Mouse (Mus musculus) midbrain, postnatal 0 days (tissue): Measurements from ENCODE around the gene Dnaic1. TPM values are rescaled to one million over a fixed set of nuclear protein-coding genes. Genes with fewer than 3 reads are reported as not detected.

Experiments
- ATAC-seq: fragments of 200-750 bp; cut with Nextera tagmentation; 2 replicates; pipeline ENCODE4 v1.8.0; 2017; ENCODE audit warnings: moderate number of reproducible peaks, mild to moderate bottlenecking, moderate TSS enrichment, moderate library complexity; ENCODE audit not compliant: low FRiP score
- DNase-seq: peaks from one replicate; pipeline ENCODE4 v3.0.0-alpha.2; 2015; ENCODE audit warnings: low spot score
- H3K27ac ChIP-seq: fragments of 300-500 bp; sonication (generic); 2 replicates; pipeline ENCODE4 v1.5.1; 2014; ENCODE audit warnings: low read depth, mild to moderate bottlenecking, low read length, mixed read lengths
- H3K27me3 ChIP-seq: fragments of 300-500 bp; sonication (generic); 2 replicates; pipeline ENCODE4 v1.6.1; 2014; ENCODE audit warnings: low read length, control low read depth, mixed read lengths; ENCODE audit not compliant: insufficient read depth
- H3K36me3 ChIP-seq: fragments of 300-500 bp; sonication (generic); 2 replicates; pipeline ENCODE4 v1.6.1; 2014; ENCODE audit warnings: low read length, control low read depth, mixed read lengths; ENCODE audit not compliant: insufficient read depth
- H3K4me1 ChIP-seq: fragments of 300-500 bp; sonication (generic); 2 replicates; pipeline ENCODE4 v1.6.1; 2014; ENCODE audit warnings: mild to moderate bottlenecking, control low read depth, antibody characterized with exemption, low read length, mixed read lengths; ENCODE audit not compliant: insufficient read depth
- H3K4me2 ChIP-seq: fragments of 300-500 bp; sonication (generic); 2 replicates; pipeline ENCODE4 v1.6.1; 2014; ENCODE audit warnings: low read depth, mild to moderate bottlenecking, low read length, mixed read lengths; ENCODE audit not compliant: poor library complexity, severe bottlenecking
- H3K4me3 ChIP-seq: fragments of 300-500 bp; sonication (generic); 2 replicates; pipeline ENCODE4 v1.5.1; 2014; ENCODE audit warnings: low read depth, mild to moderate bottlenecking, low read length, moderate library complexity
- H3K9ac ChIP-seq: fragments of 300-500 bp; sonication (generic); replicated peaks from 2 replicates; pipeline ENCODE4 v1.6.1; 2014; ENCODE audit warnings: mild to moderate bottlenecking, low read length, moderate library complexity, mixed read lengths; ENCODE audit not compliant: poor library complexity, severe bottlenecking
- H3K9me3 ChIP-seq: fragments of 300-500 bp; sonication (generic); 2 replicates; pipeline ENCODE4 v1.6.1; 2016; ENCODE audit warnings: low read length, control low read depth
- CTCF ChIP-seq: IDR thresholded peaks from 2 replicates; pipeline ENCODE4 v1.5.1; 2016; ENCODE audit warnings: antibody characterized with exemption, mild to moderate bottlenecking
- WGBS: fragments of 180-500 bp; shearing (Covaris S2); extraction: QIAGEN DNeasy Blood & Tissue Kit; methylation state at CpG from one replicate; pipeline ENCODE4 v1.1.7; 2014; 5-methylcytosine and 5-hydroxymethylcytosine counted together
- polyA plus RNA-seq: library from polyadenylated mRNA; unstranded; fragments of >200 nt; fragmentation: Nextera tagmentation; extraction: Ambion mirVana; gene quantifications from 2 replicates; pipeline ENCODE4 v1.2.1, GENCODE M21; 2015
- total RNA-seq: library from RNA; depleted of rRNA; stranded (reverse); fragments of >200 nt; gene quantifications from 2 replicates; pipeline ENCODE4 v1.2.3, GENCODE M21; 2014

Gene Dnaic1
- total and polyA plus RNA-seq, 2 experiments from 2014 or later: 1.7 to 3.2 TPM

GRCm38 (mm10) chr4:41573492-41573891 is 3.9 kb downstream of the Dnaic1 start:
- Histone ChIP-seq H3K9ac (no peak overlapping the region), H3K4me1 (no peaks in the 10 kb centered on the region), H3K36me3 (no peaks in the 10 kb centered on the region), H3K27ac (no peak overlapping the region), H3K9me3 (no peaks in the 10 kb centered on the region), H3K27me3 (no peaks in the 10 kb centered on the region), H3K4me2 (no peak overlapping the region), H3K4me3 (no peak overlapping the region)
- WGBS: 59% methylated on average over 4 of the region's 4 CpGs
- ATAC-seq: no peak
- DNase-seq: peak; percentile 32
- TF ChIP-seq CTCF: no peak

GRCm38 (mm10) chr4:41575914-41576313 is 6.3 kb downstream of the Dnaic1 start:
- no peak overlapping the region for H3K9ac ChIP-seq
- no peaks in the 10 kb centered on the region for H3K9me3 ChIP-seq
- no peak overlapping the region for H3K4me2 ChIP-seq
- ATAC-seq: no peak
- TF ChIP-seq CTCF: no peak
- H3K4me1 ChIP-seq: no peaks in the 10 kb centered on the region
- H3K36me3 ChIP-seq: no peaks in the 10 kb centered on the region
- WGBS: 27% methylated on average over 6 of the region's 6 CpGs
- H3K27me3 ChIP-seq: no peaks in the 10 kb centered on the region
- no peak for DNase-seq
- H3K4me3 ChIP-seq: no peak overlapping the region
- H3K27ac ChIP-seq: no peak overlapping the region

DNA sequence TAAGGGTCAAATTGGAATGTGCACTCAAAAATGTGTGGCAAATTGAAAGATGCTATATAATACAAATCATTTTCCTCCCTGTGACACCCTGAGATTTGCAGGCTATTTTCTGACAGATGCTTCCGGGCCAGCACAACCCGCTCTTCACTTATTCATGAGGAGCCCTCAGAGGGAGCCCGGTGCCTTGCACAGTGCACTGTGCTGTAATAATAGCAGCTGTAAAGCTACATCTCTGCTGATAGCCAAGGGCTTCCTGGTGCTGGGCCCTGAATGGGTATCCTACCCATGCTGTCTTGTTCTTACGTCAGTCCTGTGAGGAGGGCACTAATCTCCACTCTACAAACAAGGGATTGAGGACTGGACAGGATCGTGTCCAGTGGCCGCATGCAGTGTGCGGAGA is 13.8 kb downstream of the Dnaic1 start:
- H3K4me3 ChIP-seq: no peak overlapping the region
- no peaks in the 10 kb centered on the region for H3K9me3 ChIP-seq
- H3K27ac ChIP-seq: no peak overlapping the region
- H3K9ac ChIP-seq: no peak overlapping the region
- no peak overlapping the region for H3K4me2 ChIP-seq
- TF ChIP-seq CTCF: no peak
- no peak for ATAC-seq
- 55% methylated on average over 7 of the region's 7 CpGs for WGBS
- no peak for DNase-seq
- H3K27me3 ChIP-seq: no peaks in the 10 kb centered on the region
- H3K4me1 ChIP-seq: no peaks in the 10 kb centered on the region
- no peaks in the 10 kb centered on the region for H3K36me3 ChIP-seq

DNA sequence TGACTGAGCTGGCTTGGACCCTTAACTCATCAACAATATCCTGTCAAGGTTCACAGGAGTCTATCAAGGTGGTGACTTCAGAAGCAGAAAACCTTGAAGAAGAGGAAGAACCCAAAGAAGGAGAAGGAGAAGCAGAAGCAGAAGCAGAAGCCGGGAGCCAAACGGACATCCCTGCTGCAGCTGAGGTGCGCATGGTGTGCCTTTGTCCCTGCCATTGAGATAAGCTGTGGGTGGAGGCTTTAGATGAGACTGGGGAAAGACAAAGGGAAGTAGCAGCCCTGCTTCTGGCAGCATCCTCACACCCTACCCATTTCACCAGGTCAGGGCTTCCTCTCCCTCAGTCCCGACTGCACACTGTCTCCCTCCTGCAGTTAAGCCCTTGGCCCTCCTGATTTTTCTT is 33.2 kb downstream of the Dnaic1 start:
- no peaks in the 10 kb centered on the region for H3K9me3 ChIP-seq
- no peak overlapping the region for H3K27ac ChIP-seq
- TF ChIP-seq CTCF: no peak
- H3K4me3 ChIP-seq: no peak overlapping the region
- H3K27me3 ChIP-seq: 0 out of 2 replicates have a peak, but pooled peaks cover 3% of the 10 kb centered on the region
- H3K4me1 ChIP-seq: peaks cover 6% of the 10 kb centered on the region; the same call in 1 of the 2 replicates
- DNase-seq (no peak), ATAC-seq (no peak)
- H3K4me2 ChIP-seq: no peak overlapping the region
- H3K9ac ChIP-seq: no peak overlapping the region
- no peaks in the 10 kb centered on the region for H3K36me3 ChIP-seq
- 52% methylated on average over 4 of the region's 4 CpGs for WGBS

DNA sequence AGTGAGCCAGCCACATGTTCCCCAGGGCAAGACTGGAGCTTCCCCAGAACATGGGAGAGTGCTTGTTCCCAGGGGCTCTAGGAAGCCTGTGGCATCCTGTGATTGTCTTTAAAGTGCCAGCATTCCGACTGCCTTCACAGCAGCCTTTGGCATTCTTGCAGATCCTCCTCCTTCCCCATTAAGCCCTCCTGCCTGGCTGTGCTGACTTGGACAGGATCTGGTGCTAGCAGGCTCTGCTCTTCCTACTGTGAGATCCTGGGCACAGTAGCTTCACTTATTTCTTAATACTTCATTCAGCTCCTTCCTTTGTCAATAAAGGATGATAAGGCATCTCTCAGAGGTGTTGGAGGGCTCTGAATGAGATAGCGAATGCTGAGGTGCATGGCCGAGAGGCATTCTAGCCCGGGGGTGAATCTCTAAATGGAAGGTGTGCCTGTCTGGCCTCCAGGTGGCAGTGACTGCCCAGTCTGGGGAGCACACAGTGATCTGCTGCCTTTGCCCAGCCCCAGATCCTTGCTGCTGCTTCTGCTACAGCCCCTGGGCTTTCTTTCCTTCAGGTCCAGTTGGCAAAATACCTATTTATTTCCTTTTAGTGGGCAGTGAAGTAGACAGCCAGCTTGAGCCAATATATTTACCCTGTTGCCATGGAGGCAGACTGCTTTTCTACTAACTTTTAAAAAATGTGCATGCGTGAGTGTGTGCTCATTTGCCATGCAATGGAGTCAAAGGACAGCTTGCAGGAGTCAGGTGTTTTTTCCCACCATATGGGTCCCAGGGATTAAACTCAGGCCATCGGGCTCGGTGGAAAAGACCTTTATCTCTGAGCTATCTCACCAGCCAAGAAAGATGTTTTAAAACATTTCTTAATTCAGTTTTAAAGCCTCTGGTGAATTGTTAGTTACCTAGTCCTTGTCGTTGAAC is 35.2 kb downstream of the Dnaic1 start:
- H3K27ac ChIP-seq: no peak overlapping the region; the same call in 1 of the 2 replicates
- DNase-seq: peak; percentile 78
- H3K4me3 ChIP-seq: no peak overlapping the region
- WGBS: 18% methylated on average over 8 of the region's 8 CpGs
- TF ChIP-seq CTCF: peak; percentile 75
- H3K4me1 ChIP-seq: peaks cover 6% of the 10 kb centered on the region; the same call in 1 of the 2 replicates
- ATAC-seq: 0 out of 2 replicates have a peak, but pooled peaks have one; percentile 34
- no peak overlapping the region for H3K4me2 ChIP-seq
- 0 out of 2 replicates have a peak, but pooled peaks cover 3% of the 10 kb centered on the region for H3K27me3 ChIP-seq
- H3K9me3 ChIP-seq: no peaks in the 10 kb centered on the region
- H3K36me3 ChIP-seq: no peaks in the 10 kb centered on the region
- no peak overlapping the region for H3K9ac ChIP-seq

GRCm38 (mm10) chr4:41606784-41607183 is 37.2 kb downstream of the Dnaic1 start:
- no peak for ATAC-seq
- peaks cover 6% of the 10 kb centered on the region; the same call in 1 of the 2 replicates for H3K4me1 ChIP-seq
- no peak overlapping the region for H3K27ac ChIP-seq
- 62% methylated on average over 4 of the region's 4 CpGs for WGBS
- H3K4me2 ChIP-seq: no peak overlapping the region
- H3K27me3 ChIP-seq: 0 out of 2 replicates have a peak, but pooled peaks cover 3% of the 10 kb centered on the region
- H3K9ac ChIP-seq: no peak overlapping the region
- TF ChIP-seq CTCF: no peak
- H3K36me3 ChIP-seq: no peaks in the 10 kb centered on the region
- peak; percentile 49 for DNase-seq
- no peaks in the 10 kb centered on the region for H3K9me3 ChIP-seq
- no peak overlapping the region for H3K4me3 ChIP-seq
